Mouse (Mus musculus) cerebellum, adult 2 months (tissue): ENCODE measurements around the gene Mrps27.

ENCODE experiments used
- CTCF ChIP-seq: fragments of 200-500 bp; IDR thresholded peaks from 2 replicates; pipeline ENCODE4 v1.5.1; 2011; ENCODE audit warnings: low read depth, mild to moderate bottlenecking, control low read depth, low read length, moderate library complexity, borderline replicate concordance; ENCODE audit not compliant: insufficient read depth
- POLR2A ChIP-seq: fragments of 200-500 bp; IDR thresholded peaks from 2 replicates; pipeline ENCODE4 v1.6.1; 2011; ENCODE audit warnings: low read length, control low read depth, borderline replicate concordance; ENCODE audit not compliant: insufficient read depth

DNA sequence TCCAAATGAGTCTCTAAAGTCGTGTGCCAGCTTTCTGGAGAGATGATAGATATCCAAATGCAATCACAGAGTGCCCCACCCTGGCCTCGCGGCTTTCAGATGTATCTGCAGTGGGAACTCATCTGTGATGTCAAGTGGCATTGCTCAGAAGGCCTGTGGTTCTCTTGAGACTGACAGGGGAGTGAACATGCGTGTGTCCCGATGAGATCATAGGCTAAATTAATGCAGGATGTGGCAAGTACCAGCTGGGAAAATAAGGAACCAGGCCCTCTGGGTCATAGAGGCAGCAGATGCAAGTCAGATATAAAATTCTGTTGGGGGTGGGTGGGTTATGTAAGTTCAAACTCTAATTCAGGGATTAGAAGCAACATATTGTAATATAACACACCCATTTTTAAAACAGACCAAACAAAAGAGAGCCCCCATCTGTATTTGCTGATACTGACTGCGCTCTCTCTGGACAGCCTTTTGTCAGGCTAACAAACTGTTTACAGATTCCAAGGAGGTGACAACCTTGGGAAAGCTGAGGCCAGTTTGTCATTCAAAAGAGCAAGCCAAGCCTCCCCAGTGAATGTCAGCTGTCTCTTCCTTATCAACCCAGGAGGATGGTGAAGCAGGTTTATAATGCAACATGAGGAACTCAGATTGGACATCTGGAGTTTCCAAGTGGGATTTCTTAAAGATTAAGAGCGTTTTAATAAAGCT is 20.8 kb upstream of the Mrps27 start:
- TF ChIP-seq CTCF (no peak), POLR2A (no peak)
